Mouse (Mus musculus): Measurements from ENCODE around the gene Nrl.

Nrl gene

DNA sequence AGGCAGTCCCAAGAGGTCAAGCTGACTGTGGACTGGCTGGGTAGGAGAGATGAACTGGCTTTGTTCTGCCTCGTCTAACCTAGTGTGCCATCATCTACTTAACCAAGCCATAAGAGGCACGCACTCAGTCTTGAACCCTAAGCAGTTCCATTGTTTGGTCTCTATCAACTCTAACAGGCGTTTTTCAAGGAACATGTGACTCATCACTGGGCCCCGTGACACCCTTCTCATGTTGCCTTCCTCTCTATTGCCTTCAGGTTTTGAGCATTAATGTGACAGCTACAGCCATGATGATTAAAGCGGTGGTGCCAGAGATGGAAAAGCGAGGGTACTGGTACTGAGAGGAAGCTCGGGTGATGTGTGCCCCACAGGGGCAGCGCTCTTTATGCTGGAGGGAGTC, 37.9 kb downstream of the Nrl start:
- DNase-seq (ENCODE audit: low read depth, low spot score), result no peak

DNA sequence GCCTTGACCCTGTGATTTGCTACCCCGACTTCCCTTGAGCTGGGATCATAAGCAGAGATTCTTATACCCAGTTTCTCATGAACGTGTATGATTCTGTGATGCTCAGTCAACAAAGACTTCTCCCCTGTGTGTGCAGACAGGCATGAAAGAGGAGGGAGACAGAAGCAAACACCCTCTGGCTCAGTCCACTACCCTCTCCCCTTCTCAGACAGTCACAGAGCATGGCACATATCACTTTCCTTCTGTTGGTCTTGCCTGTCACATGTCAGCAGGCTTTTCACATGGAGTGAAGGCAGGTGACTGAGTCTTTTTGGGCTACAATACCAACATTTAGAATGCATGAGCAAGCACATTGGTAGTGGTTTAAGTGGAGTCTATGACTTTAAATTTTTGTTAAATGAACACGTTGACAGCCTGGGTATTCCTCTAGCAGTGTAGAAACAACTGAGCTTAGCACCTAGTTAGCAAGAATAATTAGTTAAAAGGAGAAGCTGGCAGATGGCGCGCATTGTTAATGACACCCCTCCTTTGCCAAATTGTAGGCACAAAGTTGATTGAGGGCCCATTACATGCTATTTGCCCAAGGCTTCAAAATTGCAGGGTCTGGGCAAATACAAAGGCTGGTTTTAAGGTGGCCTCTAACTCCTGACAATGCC, 40.2 kb downstream of the Nrl start:
- DNase-seq (ENCODE audit: low read depth, low spot score), result no peak

DNA sequence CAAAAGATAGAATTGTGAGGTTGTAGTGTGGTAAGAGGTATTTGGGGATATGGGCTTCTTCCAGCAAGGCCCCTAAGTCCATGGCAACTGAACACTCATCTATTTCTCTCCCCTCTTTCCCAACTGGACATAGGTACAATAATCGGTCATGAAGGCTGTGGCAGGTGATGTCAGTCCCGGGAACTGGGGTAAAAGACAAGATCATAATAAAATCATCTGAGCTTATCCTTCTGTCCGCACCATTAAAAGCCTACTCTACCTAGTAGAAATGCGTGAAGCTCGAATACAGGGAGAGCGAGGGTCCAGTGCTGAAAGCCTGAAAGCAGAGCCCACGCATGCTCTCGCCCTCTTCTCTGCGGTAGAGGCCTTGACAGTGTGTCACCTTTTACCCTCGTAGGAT, 45.2 kb downstream of the Nrl start:
- no peak for DNase-seq (ENCODE audit: low read depth, low spot score)

DNA sequence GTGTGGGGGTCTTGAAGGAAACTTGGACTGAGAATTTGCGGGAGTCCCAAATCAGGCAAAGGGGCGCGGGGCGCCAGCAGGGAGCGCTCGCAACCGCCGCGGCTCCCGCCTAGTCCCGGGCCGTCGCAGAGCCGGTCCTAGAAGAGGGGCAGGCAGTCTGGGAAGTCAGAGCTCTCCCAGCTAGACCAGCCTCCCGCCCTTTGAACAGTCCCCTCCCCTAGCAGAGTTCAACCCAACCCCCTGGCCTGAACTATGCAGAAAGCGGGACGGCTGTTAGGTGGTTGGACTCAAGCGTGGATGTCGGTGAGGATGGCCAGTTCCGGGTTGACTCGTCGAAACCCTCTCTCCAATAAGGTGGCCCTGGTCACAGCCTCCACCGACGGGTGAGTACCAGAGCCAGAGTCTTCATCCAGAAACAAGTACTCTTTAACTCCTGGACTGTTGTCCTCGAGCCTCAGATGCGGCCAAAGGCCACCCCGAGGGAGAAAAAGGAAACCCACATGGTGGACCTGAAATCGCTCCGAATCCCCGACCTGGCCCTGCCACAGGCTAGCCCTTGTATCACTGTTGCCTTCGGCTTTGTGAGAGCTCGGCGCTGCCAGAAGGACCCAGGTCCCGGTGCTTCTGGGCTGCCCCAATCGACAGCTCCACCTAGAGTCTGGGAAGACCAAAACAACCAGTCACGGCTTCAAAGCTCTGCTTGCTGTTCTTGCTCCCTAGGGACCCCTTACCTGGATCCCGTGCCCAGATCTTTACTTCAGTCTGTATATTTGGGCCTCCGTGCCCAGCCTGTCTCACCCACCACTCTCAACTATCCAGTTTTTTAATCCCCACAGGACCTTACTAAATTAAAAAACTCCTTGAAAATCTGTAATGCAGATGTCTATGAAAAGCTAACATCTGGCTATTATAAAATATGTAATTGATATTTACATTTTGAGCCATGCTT, 45.9 kb downstream of the Nrl start, which contains the start of gene Dhrs4:
Gene Dhrs4 (plus strand): TSS at position 108 of the 949 bp plus-strand sequence.
- peak; percentile 64 for DNase-seq (ENCODE audit: low read depth, low spot score)

DNA sequence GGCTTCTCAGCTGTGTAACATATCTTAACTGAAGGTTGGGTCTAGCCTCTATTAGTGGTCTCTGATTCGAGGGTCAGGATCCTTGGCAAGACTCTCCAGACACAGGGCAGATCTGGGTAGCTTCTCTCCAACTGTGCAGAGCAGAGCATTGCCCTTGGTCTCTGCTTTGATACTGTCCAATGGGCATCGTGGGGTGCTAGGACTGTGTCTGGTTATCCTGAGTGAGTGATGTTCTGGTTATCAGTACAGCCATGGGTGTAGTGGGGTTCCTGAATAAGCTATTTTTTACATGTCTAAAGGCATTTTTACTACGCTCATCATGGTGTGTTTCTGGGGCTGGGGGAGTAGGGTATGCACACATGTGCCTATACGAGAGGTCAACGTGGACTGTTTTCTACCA, 47.0 kb downstream of the Nrl start:
- DNase-seq (ENCODE audit: low read depth, low spot score), result no peak

DNA sequence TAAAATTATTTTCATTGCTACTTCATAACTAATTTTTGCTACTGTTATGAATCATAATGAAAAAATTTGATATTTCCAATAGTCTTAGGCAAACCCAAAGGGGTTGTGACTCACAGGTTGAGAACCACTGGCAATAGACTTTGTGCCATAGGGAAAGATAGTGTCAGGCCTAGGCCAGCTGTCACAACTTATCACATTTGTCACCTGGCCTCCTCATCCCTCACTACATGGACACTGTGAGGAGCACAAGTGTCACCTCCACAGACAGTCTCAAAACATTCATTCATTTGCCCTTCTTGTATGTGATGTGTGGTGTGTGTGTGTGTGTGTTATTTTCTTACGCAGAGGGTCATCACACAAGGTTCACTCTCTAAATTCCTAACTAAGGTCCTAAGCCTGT, 47.4 kb downstream of the Nrl start:
- DNase-seq (ENCODE audit: low read depth, low spot score), result no peak

DNA sequence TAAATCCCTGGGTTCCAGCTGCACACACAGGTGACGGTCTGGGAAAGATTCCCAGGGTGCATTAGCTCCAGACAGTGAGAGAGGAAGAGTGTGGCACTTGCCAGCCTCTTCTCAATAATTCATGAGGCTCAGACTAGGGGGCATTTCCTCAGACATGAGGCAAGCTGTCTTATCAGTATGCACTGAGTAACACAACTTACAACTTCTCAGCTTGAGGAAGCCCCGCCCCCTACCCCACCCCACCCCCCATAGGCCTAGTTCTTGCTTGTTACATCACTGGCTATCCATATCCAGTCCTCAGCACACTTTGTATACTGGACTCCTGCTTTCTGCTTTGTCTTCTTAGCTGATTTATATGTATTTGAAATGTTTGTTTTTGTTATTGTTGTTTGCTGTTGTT, 49.1 kb downstream of the Nrl start:
- no peak for DNase-seq (ENCODE audit: low read depth, low spot score)

DNA sequence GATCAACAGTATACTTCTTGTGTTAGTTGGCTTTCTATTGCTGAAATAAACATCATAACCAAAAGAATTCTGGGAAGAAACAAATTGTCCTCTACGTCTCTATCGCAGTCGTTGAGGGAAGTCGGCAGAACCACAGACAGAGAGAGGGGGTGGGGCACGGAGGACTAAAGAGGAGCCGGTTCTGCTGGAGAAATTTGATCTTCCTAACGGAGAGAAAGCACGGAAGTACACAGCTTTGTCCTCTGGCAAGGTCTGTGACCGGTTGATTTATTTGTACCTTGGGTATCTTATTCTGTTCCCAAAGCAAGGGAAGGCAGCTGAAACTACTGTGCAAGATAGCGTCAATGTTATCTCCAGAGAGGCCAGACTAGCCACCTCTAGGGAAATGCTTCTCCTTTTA, 54.0 kb downstream of the Nrl start:
- no peak for DNase-seq (ENCODE audit: low read depth, low spot score)

DNA sequence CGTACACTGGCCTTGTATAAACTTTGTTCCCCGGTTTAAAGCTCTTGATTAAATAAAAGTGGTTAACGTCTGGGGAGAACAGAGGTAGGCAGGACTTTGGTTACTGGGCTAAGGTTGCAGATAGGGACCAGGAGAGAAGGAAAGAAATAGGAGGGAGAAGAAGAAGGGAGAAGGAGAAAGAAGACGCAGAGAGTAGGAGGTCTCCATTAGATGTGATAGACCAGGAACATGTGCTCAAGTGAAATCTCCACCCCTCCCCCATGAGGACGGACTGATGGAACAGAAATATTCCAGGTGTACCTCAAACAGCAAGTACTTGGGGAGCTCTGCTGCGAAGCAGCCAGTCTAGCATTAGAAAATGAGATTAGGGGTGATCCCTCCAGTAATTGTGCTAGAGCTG, 55.0 kb downstream of the Nrl start:
- no peak for DNase-seq (ENCODE audit: low read depth, low spot score)

DNA sequence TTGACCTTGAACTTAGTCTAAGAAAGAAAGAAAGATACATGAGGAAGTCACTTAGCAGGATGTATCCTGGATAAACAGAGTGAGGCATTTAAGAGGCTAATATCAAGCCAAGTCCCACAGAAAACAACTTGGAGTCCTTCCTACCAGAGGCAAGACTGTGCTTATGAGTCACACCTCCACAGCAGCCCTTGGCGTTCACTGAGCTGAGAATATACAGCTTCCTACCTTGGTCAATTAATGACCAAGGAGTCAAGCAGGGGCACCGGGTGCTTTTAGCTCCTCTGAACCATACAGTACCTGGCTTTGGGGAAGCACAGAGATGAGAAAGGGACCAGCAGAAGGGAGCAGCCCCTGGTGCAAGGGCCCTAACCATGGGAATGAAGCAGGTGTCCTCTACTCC, 55.7 kb downstream of the Nrl start:
- DNase-seq (ENCODE audit: low read depth, low spot score), result no peak
